Mouse (Mus musculus) embryonic facial prominence, embryonic 14.5 days (tissue): Measurements from ENCODE around the gene Tor1b. TPM values are rescaled to one million over a fixed set of nuclear protein-coding genes. Genes with fewer than 3 reads are reported as not detected.

Source experiments
- ATAC-seq: fragments of 200-750 bp; cut with Nextera tagmentation; 2 replicates; pipeline ENCODE4 v1.8.0; 2017; ENCODE audit warnings: low read depth, moderate number of reproducible peaks, moderate TSS enrichment
- DNase-seq: peaks from one replicate; pipeline ENCODE4 v3.0.0-alpha.2; 2015; ENCODE audit warnings: low spot score
- H3K27ac ChIP-seq: fragments of 300-500 bp; sonication (generic); replicated peaks from 2 replicates; pipeline ENCODE4 v1.5.1; 2014; ENCODE audit warnings: low read depth, mild to moderate bottlenecking, low read length, moderate library complexity
- H3K27me3 ChIP-seq: fragments of 300-500 bp; sonication (generic); replicated peaks from 2 replicates; pipeline ENCODE4 v1.6.1; 2014; ENCODE audit warnings: low read length; ENCODE audit not compliant: control insufficient read depth, insufficient read depth
- H3K36me3 ChIP-seq: fragments of 300-500 bp; sonication (generic); 2 replicates; pipeline ENCODE4 v1.6.1; 2014; ENCODE audit warnings: low read length, mixed read lengths; ENCODE audit not compliant: control insufficient read depth, insufficient read depth
- H3K4me1 ChIP-seq: fragments of 300-500 bp; sonication (generic); 2 replicates; pipeline ENCODE4 v1.6.1; 2014; ENCODE audit warnings: antibody characterized with exemption, low read length; ENCODE audit not compliant: control insufficient read depth, insufficient read depth
- H3K4me2 ChIP-seq: fragments of 300-500 bp; sonication (generic); 2 replicates; pipeline ENCODE4 v1.6.1; 2014; ENCODE audit warnings: low read depth, mild to moderate bottlenecking, low read length, moderate library complexity, mixed read lengths
- H3K4me3 ChIP-seq: fragments of 300-500 bp; sonication (generic); 2 replicates; pipeline ENCODE4 v1.5.1; 2014; ENCODE audit warnings: low read depth, mild to moderate bottlenecking, low read length
- H3K9ac ChIP-seq: fragments of 300-500 bp; sonication (generic); 2 replicates; pipeline ENCODE4 v1.6.1; 2014; ENCODE audit warnings: low read depth, mild to moderate bottlenecking, low read length, moderate library complexity, mixed read lengths
- H3K9me3 ChIP-seq: fragments of 300-500 bp; sonication (generic); 2 replicates; pipeline ENCODE4 v1.6.1; 2016; ENCODE audit warnings: low read length; ENCODE audit not compliant: control insufficient read depth
- WGBS: fragments of 180-500 bp; shearing (Covaris S2); extraction: QIAGEN DNeasy Blood & Tissue Kit; methylation state at CpG from one replicate; pipeline ENCODE4 v1.1.7; 2014; 5-methylcytosine and 5-hydroxymethylcytosine counted together
- polyA plus RNA-seq: library from polyadenylated mRNA; unstranded; fragments of >200 nt; fragmentation: Nextera tagmentation; extraction: Ambion mirVana; gene quantifications from 2 replicates; pipeline ENCODE4 v1.2.1, GENCODE M21; 2014

Tor1b gene
- polyA plus RNA-seq, 1 experiment from 2014 or later, result 41.3 TPM

- H3K4me2 ChIP-seq, result no peak overlapping the region
- H3K36me3 ChIP-seq, result peaks cover 63% of the 10 kb centered on the region
- no peak for ATAC-seq
- no peak overlapping the region; the same call in 1 of the 2 replicates for H3K9ac ChIP-seq
- no peak overlapping the region for H3K4me3 ChIP-seq
- no peak overlapping the region for H3K27ac ChIP-seq
- no peaks in the 10 kb centered on the region for H3K27me3 ChIP-seq
- H3K9me3 ChIP-seq, result no peaks in the 10 kb centered on the region
- WGBS, result 90% methylated on average over 5 of the region's 5 CpGs
- no peak for DNase-seq
- no peaks in the 10 kb centered on the region for H3K4me1 ChIP-seq
Measured at GRCm38 (mm10) chr2:31007208-31007607, 54.4 kb downstream of the Tor1b start.

Other genes starting within 250 kb of the Tor1b start
- gene 1700001O22Rik, start 149.3 kb upstream of the Tor1b start, polyA plus RNA-seq, result 1.9 and 2.5 TPM in 2 replicates
- 81.7 and 85.6 TPM in 2 replicates for gene Ntmt1, start 145.1 kb upstream of the Tor1b start, polyA plus RNA-seq
- gene Asb6, start 122.6 kb upstream of the Tor1b start, polyA plus RNA-seq, result 26.6 and 30.4 TPM in 2 replicates
- gene Prrx2, start 118.0 kb upstream of the Tor1b start, polyA plus RNA-seq, result 63.8 and 68.0 TPM in 2 replicates
- 14.9 and 17.3 TPM in 2 replicates for gene Ptges, start 23.1 kb upstream of the Tor1b start, polyA plus RNA-seq
- gene Tor1a, start 15.0 kb downstream of the Tor1b start, polyA plus RNA-seq, result 68.3 and 68.8 TPM in 2 replicates
- 46.7 and 48.1 TPM in 2 replicates for gene BC005624, start 29.2 kb downstream of the Tor1b start, polyA plus RNA-seq
- 20.9 and 21.7 TPM in 2 replicates for gene Usp20, start 29.3 kb downstream of the Tor1b start, polyA plus RNA-seq
- 21.7 and 24.9 TPM in 2 replicates for gene Fnbp1, start 189.0 kb downstream of the Tor1b start, polyA plus RNA-seq
- gene Gpr107, start 199.4 kb downstream of the Tor1b start, polyA plus RNA-seq, result 27.4 and 28.6 TPM in 2 replicates